Mouse (Mus musculus) kidney, postnatal 0 days (tissue): ENCODE measurements at regions not wholly inside any gene's neighbourhood (a gene's known extent, or its start where the extent isn't known, plus 50 kb on each side); places are given as distances from the start of the nearest gene placed in this dataset.

Experiments
- ATAC-seq: fragments of 200-750 bp; cut with Nextera tagmentation; replicated peaks from 2 replicates; pipeline ENCODE4 v1.8.0; 2017; ENCODE audit warnings: low read depth, moderate number of reproducible peaks, moderate TSS enrichment, moderate library complexity; ENCODE audit not compliant: low FRiP score
- DNase-seq: peaks from one replicate; pipeline ENCODE4 v3.0.0-alpha.2; 2016; ENCODE audit warnings: low spot score
- H3K27ac ChIP-seq: fragments of 300-500 bp; sonication (generic); 2 replicates; pipeline ENCODE4 v1.5.1; 2014; ENCODE audit warnings: mild to moderate bottlenecking
- H3K27me3 ChIP-seq: fragments of 300-500 bp; sonication (generic); 2 replicates; pipeline ENCODE4 v1.6.1; 2014; ENCODE audit warnings: low read length, mixed read lengths; ENCODE audit not compliant: insufficient read depth
- H3K36me3 ChIP-seq: fragments of 300-500 bp; sonication (generic); 2 replicates; pipeline ENCODE4 v1.6.1; 2014; ENCODE audit warnings: low read length, mixed read lengths; ENCODE audit not compliant: insufficient read depth
- H3K4me1 ChIP-seq: fragments of 300-500 bp; sonication (generic); replicated peaks from 2 replicates; pipeline ENCODE4 v1.6.1; 2014; ENCODE audit warnings: antibody characterized with exemption, low read length, mixed read lengths; ENCODE audit not compliant: insufficient read depth
- H3K4me2 ChIP-seq: fragments of 300-500 bp; sonication (generic); 2 replicates; pipeline ENCODE4 v1.6.1; 2014; ENCODE audit warnings: mild to moderate bottlenecking, low read length, moderate library complexity, mixed read lengths
- H3K4me3 ChIP-seq: fragments of 300-500 bp; sonication (generic); replicated peaks from 2 replicates; pipeline ENCODE4 v1.5.1; 2014; ENCODE audit warnings: low read depth, low read length
- H3K9ac ChIP-seq: fragments of 300-500 bp; sonication (generic); 2 replicates; pipeline ENCODE4 v1.6.1; 2014; ENCODE audit warnings: low read depth, low read length
- H3K9me3 ChIP-seq: fragments of 300-500 bp; sonication (generic); replicated peaks from 2 replicates; pipeline ENCODE4 v1.6.1; 2016; ENCODE audit warnings: low read length, inconsistent platforms, mixed read lengths
- CTCF ChIP-seq: IDR thresholded peaks from 2 replicates; pipeline ENCODE4 v1.5.1; 2016; ENCODE audit warnings: antibody characterized with exemption, low read depth, mild to moderate bottlenecking, moderate library complexity
- WGBS: fragments of 180-500 bp; shearing (Covaris S2); extraction: QIAGEN DNeasy Blood & Tissue Kit; methylation state at CpG from one replicate; pipeline ENCODE4 v1.1.7; 2014; 5-methylcytosine and 5-hydroxymethylcytosine counted together

- 40% methylated on average over 5 of the region's 5 CpGs for WGBS
- ATAC-seq = no peak
- Histone ChIP-seq H3K4me3 (no peak overlapping the region), H3K36me3 (no peaks in the 10 kb centered on the region), H3K27ac (no peak overlapping the region), H3K4me2 (no peak overlapping the region), H3K27me3 (no peaks in the 10 kb centered on the region), H3K9ac (no peak overlapping the region), H3K4me1 (no peaks in the 10 kb centered on the region), H3K9me3 (no peaks in the 10 kb centered on the region)
- peak; percentile 49 for DNase-seq
- TF ChIP-seq CTCF = no peak
These were observed 751.2 kb downstream of the Fat4 start for GRCm38 (mm10) chr3:39637924-39638323.

- no peak for TF ChIP-seq CTCF
These were observed 756.5 kb downstream of the Fat4 start for GRCm38 (mm10) chr3:39643194-39643593.

DNA sequence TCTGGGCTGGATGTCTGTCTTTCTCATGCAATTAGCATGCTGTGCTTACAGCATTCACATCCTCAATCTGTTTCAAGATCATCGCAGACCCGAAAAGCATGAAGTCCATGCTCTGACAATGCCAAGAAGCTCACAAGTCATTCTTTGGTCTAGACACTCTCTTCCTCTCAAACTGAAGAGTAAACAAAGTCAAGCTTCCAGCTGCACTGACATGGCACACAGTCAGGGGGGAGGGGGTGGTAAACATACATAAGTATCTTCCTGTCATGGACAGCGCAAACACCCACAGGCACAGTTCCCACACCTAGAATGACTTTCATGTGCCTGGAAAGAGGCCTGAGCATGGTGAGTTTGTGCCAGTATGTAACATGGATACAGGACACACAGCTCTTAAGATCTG is 780.1 kb downstream of the Fat4 start:
- DNase-seq = no peak
- no peak for TF ChIP-seq CTCF
- H3K27ac ChIP-seq = no peak overlapping the region
- H3K4me1 ChIP-seq = no peaks in the 10 kb centered on the region
- no peak overlapping the region for H3K4me3 ChIP-seq
- H3K27me3 ChIP-seq = no peaks in the 10 kb centered on the region
- H3K4me2 ChIP-seq = no peak overlapping the region
- ATAC-seq = no peak
- 62% methylated on average over 3 of the region's 3 CpGs for WGBS
- H3K9me3 ChIP-seq = no peaks in the 10 kb centered on the region
- no peaks in the 10 kb centered on the region for H3K36me3 ChIP-seq
- H3K9ac ChIP-seq = no peak overlapping the region

More at GRCm38 (mm10) chr3:39643194-39643593, 756.5 kb downstream of the Fat4 start:
- no peaks in the 10 kb centered on the region for H3K27me3 ChIP-seq
- H3K36me3 ChIP-seq = no peaks in the 10 kb centered on the region
- no peak overlapping the region for H3K9ac ChIP-seq
- H3K4me3 ChIP-seq = no peak overlapping the region
- ATAC-seq (no peak), DNase-seq (no peak)
- H3K4me2 ChIP-seq = no peak overlapping the region
- H3K27ac ChIP-seq = no peak overlapping the region
- no peaks in the 10 kb centered on the region for H3K4me1 ChIP-seq
- no peaks in the 10 kb centered on the region for H3K9me3 ChIP-seq
- WGBS = 93% methylated on average over 3 of the region's 3 CpGs

GRCm38 (mm10) chr3:39669145-39669544 is 782.4 kb downstream of the Fat4 start:
- 60% methylated on average over 1 of the region's 1 CpGs for WGBS
- no peak overlapping the region for H3K4me2 ChIP-seq
- no peak overlapping the region for H3K9ac ChIP-seq
- H3K4me1 ChIP-seq = no peaks in the 10 kb centered on the region
- no peak for TF ChIP-seq CTCF
- DNase-seq = no peak
- no peak overlapping the region for H3K27ac ChIP-seq
- ATAC-seq = no peak
- H3K36me3 ChIP-seq = no peaks in the 10 kb centered on the region
- H3K4me3 ChIP-seq = no peak overlapping the region
- H3K9me3 ChIP-seq = no peaks in the 10 kb centered on the region
- H3K27me3 ChIP-seq = no peaks in the 10 kb centered on the region

GRCm38 (mm10) chr3:39673997-39674396 is 787.3 kb downstream of the Fat4 start:
- no peaks in the 10 kb centered on the region for H3K4me1 ChIP-seq
- no peak overlapping the region for H3K4me3 ChIP-seq
- TF ChIP-seq CTCF = no peak
- no peaks in the 10 kb centered on the region for H3K36me3 ChIP-seq
- H3K9ac ChIP-seq = no peak overlapping the region
- no peak for ATAC-seq
- H3K9me3 ChIP-seq = no peaks in the 10 kb centered on the region
- H3K4me2 ChIP-seq = no peak overlapping the region
- no peaks in the 10 kb centered on the region for H3K27me3 ChIP-seq
- WGBS = 91% methylated on average over 7 of the region's 7 CpGs
- H3K27ac ChIP-seq = no peak overlapping the region
- DNase-seq = no peak

DNA sequence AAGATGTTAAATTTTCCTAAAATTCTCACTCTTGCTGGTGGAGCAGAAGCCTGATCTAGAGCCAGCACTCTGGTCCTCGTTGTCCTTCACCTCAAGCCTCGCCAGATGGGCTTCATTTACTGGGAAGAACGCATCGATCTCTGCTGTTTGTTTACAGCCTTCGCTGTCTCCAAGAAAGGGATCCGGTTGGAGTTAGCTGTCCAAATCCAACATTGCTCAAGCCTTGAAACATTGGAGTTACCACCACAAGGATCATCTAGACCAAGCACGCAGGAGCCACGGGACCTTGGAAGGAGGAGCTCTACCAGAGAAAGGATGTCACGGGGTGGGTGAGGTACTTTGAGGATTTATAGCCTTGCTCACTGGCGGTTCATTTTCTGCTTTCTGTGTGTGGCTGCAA is 788.2 kb downstream of the Fat4 start:
- Histone ChIP-seq H3K9me3 (no peaks in the 10 kb centered on the region), H3K9ac (no peak overlapping the region), H3K27ac (no peak overlapping the region), H3K4me2 (no peak overlapping the region), H3K4me3 (no peak overlapping the region), H3K27me3 (no peaks in the 10 kb centered on the region), H3K36me3 (no peaks in the 10 kb centered on the region), H3K4me1 (no peaks in the 10 kb centered on the region)
- DNase-seq = no peak
- no peak for TF ChIP-seq CTCF
- 68% methylated on average over 10 of the region's 10 CpGs for WGBS
- no peak for ATAC-seq

GRCm38 (mm10) chr3:39705610-39706009 is 818.9 kb downstream of the Fat4 start:
- Histone ChIP-seq H3K27me3 (no peaks in the 10 kb centered on the region), H3K9me3 (no peaks in the 10 kb centered on the region), H3K4me1 (no peaks in the 10 kb centered on the region), H3K4me2 (no peak overlapping the region), H3K4me3 (no peak overlapping the region), H3K36me3 (no peaks in the 10 kb centered on the region), H3K27ac (no peak overlapping the region), H3K9ac (no peak overlapping the region)
- DNase-seq = no peak
- ATAC-seq = no peak
- WGBS = 95% methylated on average over 1 of the region's 1 CpGs
- TF ChIP-seq CTCF = peak; percentile 56
